Mouse (Mus musculus) cerebellum, adult 18-20 months (tissue): ENCODE measurements around the gene Mrgprh.

Source experiments
- DNase-seq, 2 experiments: peaks; one replicate each; pipeline ENCODE4 v3.0.0; 2021

Mrgprh gene

DNA sequence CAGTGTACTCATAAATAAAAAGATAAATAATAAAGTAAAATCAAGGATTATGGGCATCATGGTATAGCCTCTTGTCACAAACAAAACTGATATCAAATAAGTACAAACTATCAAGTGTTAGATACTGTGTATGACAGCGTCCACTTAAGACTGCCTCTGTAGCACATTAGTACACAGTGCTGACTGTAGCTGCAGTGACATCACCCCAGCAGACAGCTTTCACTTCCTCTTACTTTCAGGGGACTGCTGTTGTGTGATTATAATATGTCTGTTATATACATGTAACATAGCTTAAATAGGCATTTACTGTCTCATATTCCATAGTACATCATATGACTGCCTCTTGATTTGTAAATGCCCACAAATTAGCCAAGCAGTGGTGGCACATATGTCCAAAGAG, 45.2 kb downstream of the Mrgprh start:
- no peak for DNase-seq

DNA sequence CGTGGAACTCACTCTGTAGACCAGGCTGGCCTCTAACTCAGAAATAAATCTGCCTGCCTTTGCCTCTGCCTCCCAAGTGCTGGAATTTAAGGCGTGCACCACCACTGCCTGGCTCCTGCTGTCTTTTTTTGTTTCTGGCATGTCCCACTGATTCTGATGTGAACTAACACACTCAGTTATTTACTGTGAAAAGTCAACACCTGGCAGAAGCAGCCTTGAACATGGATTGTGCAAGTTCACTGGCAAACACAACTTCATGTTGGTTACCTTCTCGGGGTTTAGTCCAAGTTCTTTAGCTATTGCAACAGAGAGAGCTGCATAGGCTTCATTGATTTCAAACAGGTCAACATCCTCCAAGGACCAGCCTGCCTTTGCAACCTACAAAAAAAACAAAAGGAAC, 49.2 kb downstream of the Mrgprh start:
- no peak for DNase-seq

DNA sequence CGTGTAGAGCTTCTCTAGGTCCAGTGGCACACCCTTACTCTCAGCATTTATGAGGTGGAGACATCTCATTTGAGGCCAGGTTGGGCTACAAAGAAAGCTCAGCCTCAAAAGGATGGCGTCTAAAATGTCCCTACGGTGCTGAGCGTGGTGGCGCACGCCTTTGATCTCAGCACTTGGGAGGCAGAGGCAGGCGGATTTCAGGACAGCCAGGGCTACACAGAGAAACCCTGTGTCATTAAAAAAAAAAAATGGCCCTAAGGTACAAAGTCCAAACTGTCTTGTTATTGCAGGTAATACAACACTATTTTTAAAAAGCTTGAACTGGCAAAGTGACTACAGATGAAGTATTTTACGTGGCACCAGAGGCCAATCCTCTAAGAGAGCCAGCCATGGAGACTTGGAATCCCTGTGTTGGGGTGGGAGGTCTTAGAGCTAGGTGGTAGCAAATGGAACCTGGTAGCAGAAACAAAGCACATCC, 49.9 kb downstream of the Mrgprh start:
- no peak for DNase-seq
